Mouse (Mus musculus) liver, postnatal 0 days (tissue): ENCODE measurements around the gene Grap. TPM values are rescaled to one million over a fixed set of nuclear protein-coding genes. Genes with fewer than 3 reads are reported as not detected.
A peak's percentile ranks its signal among the peaks of the same experiment; 100 is the strongest.

Experiments
- ATAC-seq: fragments of 200-750 bp; cut with Nextera tagmentation; 2 replicates; pipeline ENCODE4 v1.8.0; 2017; ENCODE audit warnings: mild to moderate bottlenecking, moderate library complexity
- DNase-seq: peaks from one replicate; pipeline ENCODE4 v3.0.0-alpha.2; 2016
- H3K27ac ChIP-seq: fragments of 300-500 bp; sonication (generic); 2 replicates; pipeline ENCODE4 v1.5.1; 2014; ENCODE audit warnings: antibody characterized with exemption, moderate library complexity, mild to moderate bottlenecking, low read depth
- H3K27me3 ChIP-seq: fragments of 300-500 bp; sonication (generic); 2 replicates; pipeline ENCODE4 v1.6.1; 2014; ENCODE audit warnings: low read length, control low read depth, mixed read lengths; ENCODE audit not compliant: insufficient read depth
- H3K36me3 ChIP-seq: fragments of 300-500 bp; sonication (generic); replicated peaks from 2 replicates; pipeline ENCODE4 v1.6.1; 2014; ENCODE audit warnings: mild to moderate bottlenecking, control low read depth, low read length, moderate library complexity, mixed read lengths; ENCODE audit not compliant: insufficient read depth
- H3K4me1 ChIP-seq: fragments of 300-500 bp; sonication (generic); 2 replicates; pipeline ENCODE4 v1.6.1; 2014; ENCODE audit warnings: antibody characterized with exemption, mild to moderate bottlenecking, control low read depth; ENCODE audit not compliant: insufficient read depth
- H3K4me2 ChIP-seq: fragments of 300-500 bp; sonication (generic); 2 replicates; pipeline ENCODE4 v1.6.1; 2014; ENCODE audit warnings: low read depth, mild to moderate bottlenecking, low read length, moderate library complexity, mixed read lengths
- H3K4me3 ChIP-seq: fragments of 300-500 bp; sonication (generic); 2 replicates; pipeline ENCODE4 v1.5.1; 2014; ENCODE audit warnings: low read depth, low read length
- H3K9ac ChIP-seq: fragments of 300-500 bp; sonication (generic); replicated peaks from 2 replicates; pipeline ENCODE4 v1.6.1; 2014; ENCODE audit warnings: mild to moderate bottlenecking, moderate library complexity
- H3K9me3 ChIP-seq: fragments of 300-500 bp; sonication (generic); 2 replicates; pipeline ENCODE4 v1.6.1; 2016; ENCODE audit warnings: mild to moderate bottlenecking, control low read depth, low read length, mixed read lengths
- CTCF ChIP-seq: sonication (generic); IDR thresholded peaks from 2 replicates; pipeline ENCODE4 v1.5.1; 2016; ENCODE audit warnings: antibody characterized with exemption, low read depth
- EP300 ChIP-seq: IDR thresholded peaks from 2 replicates; pipeline ENCODE4 v1.6.1; 2016; ENCODE audit warnings: antibody characterized with exemption, low read depth, mild to moderate bottlenecking
- WGBS: fragments of 180-500 bp; shearing (Covaris S2); extraction: QIAGEN DNeasy Blood & Tissue Kit; methylation state at CpG from one replicate; pipeline ENCODE4 v1.1.7; 2014; ENCODE audit not compliant: insufficient replicate concordance; 5-methylcytosine and 5-hydroxymethylcytosine counted together
- polyA plus RNA-seq: library from polyadenylated mRNA; unstranded; fragments of >200 nt; fragmentation: Nextera tagmentation; extraction: Ambion mirVana; gene quantifications from 2 replicates; pipeline ENCODE4 v1.2.1, GENCODE M21; 2015

Grap gene
- polyA plus RNA-seq, 1 experiment from 2014 or later = 6.7 TPM

DNA sequence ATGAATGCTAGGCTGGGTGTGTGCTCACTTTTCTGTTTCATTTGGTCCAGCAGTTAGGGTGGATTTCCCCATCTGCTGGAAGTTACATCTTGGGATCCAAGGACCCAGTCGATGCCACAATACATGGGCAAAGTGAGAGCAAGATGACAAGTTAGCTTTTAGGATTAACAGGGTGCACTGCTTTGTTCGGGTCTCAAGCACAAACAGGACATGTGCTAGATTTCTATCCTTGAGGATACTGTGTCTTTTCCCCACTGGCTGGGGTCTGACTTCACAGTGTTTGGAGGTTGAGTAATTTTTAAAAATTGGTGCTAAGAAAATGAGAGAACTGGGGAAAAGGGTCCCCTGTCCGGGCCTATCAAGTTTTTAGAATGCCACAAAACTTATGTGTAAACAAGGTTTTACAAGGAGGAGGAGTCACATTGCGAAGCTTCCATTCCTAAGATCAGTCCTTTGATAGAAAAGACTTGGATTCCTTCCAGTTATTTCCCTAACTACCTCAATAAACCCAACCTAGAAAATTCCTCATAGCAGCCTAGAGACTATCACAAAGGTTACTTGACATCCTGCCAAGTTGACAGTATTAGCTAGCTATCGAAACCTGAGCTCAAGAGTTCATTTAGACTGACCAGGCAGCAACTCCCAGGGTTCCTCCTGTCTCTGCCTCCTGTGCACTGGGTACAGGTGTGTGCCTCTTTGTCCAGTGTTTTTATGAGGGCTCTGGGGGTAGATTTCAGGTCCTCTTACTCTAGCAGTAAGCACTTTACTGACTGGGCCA lies 9.7 kb upstream of the Grap start:
- TF ChIP-seq CTCF (no peak), EP300 (no peak)
- H3K4me3 ChIP-seq = no peak overlapping the region
- no peak overlapping the region for H3K9ac ChIP-seq
- 58% methylated on average over 5 of the region's 5 CpGs for WGBS
- ATAC-seq = peak; percentile 58
- H3K4me1 ChIP-seq = peaks cover 14% of the 10 kb centered on the region; the same call in 1 of the 2 replicates
- DNase-seq = no peak
- no peak overlapping the region for H3K4me2 ChIP-seq
- no peak overlapping the region for H3K27ac ChIP-seq
- no peaks in the 10 kb centered on the region for H3K9me3 ChIP-seq
- H3K36me3 ChIP-seq = no peaks in the 10 kb centered on the region
- H3K27me3 ChIP-seq = no peaks in the 10 kb centered on the region

DNA sequence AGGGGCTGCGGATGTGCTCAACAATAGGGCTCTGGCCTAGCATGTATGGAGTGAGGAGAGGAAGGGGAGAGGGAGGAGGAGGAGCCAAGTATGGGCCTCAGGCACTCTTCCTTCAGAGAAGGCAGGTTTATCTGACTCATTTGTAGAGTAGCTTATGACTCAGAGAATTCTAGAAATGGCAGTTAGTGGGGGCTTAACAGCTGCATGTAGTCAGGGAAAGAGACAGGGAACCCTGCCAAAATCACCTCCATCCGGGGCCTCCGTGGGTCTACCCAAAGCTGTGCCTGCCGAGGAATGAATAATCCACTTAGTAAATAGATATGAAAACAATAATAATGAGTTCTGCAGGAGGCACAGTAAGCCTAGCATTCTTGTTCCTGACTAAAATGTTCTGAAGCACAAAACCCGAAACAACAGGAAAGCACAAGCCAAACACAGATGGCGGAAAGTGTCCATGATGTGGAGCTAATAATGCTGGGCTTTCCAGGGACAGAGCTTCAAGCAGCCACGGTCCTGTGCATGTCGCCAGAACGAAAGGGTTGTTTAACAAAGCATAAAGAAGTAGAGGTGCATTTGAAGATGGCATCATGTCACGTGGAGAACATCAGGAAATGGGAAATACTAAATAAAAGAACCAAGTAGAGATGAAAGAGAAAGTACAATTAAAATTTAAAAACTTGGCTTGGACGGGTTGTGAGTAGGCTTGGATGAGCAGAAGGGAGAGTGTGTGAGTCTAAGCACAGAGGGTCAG lies 8.3 kb upstream of the Grap start:
- Histone ChIP-seq H3K27ac (no peak overlapping the region), H3K4me1 (peaks cover 11% of the 10 kb centered on the region; the same call in 1 of the 2 replicates), H3K9me3 (no peaks in the 10 kb centered on the region), H3K27me3 (no peaks in the 10 kb centered on the region), H3K4me2 (no peak overlapping the region), H3K4me3 (no peak overlapping the region), H3K36me3 (no peaks in the 10 kb centered on the region), H3K9ac (no peak overlapping the region)
- 71% methylated on average over 11 of the region's 11 CpGs for WGBS
- TF ChIP-seq CTCF (no peak), EP300 (no peak)
- ATAC-seq (no peak), DNase-seq (no peak)

DNA sequence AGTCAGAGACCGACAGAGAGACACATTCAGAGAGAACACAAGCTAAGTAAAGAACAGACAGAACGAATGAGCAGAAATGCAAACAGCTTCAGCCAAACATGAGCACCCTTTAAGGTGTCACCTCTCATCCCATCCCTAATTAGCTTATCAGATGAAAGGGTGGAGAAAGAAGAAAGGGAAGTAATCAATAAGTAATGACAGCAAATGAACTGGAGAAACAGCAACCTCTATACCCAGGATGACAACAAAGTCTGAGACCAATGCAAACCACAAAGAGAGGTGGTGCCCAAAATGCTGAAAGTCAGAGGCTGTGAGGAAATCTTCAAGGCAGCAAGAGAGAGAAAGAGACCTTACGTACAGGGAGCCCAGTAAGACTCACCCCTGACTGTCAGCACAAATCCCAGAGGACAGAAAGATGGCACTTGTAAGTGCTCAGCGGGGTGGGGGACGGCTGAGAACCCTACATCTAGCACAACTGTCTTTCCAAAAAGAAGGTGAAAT lies 7.7 kb upstream of the Grap start:
- H3K4me1 ChIP-seq = peaks cover 11% of the 10 kb centered on the region; the same call in 1 of the 2 replicates
- H3K4me3 ChIP-seq = no peak overlapping the region
- no peak for DNase-seq
- H3K4me2 ChIP-seq = no peak overlapping the region
- 59% methylated on average over 5 of the region's 5 CpGs for WGBS
- no peaks in the 10 kb centered on the region for H3K27me3 ChIP-seq
- no peak overlapping the region for H3K9ac ChIP-seq
- TF ChIP-seq EP300 (no peak), CTCF (no peak)
- H3K27ac ChIP-seq = no peak overlapping the region
- H3K9me3 ChIP-seq = no peaks in the 10 kb centered on the region
- no peaks in the 10 kb centered on the region for H3K36me3 ChIP-seq
- no peak for ATAC-seq

DNA sequence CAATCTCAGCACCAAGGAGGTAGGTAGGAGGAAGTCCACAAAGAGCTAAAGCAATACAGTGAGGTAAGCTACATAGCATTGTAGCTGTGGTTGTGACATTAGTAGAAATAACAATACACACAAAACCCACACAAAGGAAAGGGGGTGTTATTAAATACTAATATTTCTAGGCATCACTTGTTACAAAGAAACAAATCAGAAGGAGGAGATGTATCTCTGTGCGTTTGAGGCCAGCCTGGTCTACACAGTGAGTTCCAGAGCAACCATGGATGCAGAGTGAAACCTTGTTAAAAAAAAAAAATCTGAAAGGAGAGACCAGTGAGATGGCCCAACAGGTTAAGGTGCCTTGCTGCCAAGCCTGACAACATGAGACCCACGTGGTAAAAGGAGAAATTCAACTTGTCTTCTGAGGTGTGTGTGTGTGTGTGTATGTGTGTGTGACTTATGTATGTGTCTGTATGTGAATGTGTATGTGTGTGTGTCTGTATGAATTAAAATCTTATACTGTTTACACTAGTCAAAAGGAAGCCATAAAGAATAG lies 6.5 kb upstream of the Grap start:
- no peak overlapping the region for H3K4me2 ChIP-seq
- no peak overlapping the region for H3K27ac ChIP-seq
- ATAC-seq = no peak
- peaks cover 11% of the 10 kb centered on the region; the same call in 1 of the 2 replicates for H3K4me1 ChIP-seq
- TF ChIP-seq CTCF (no peak), EP300 (no peak)
- WGBS = 54% methylated on average over 2 of the region's 2 CpGs
- no peaks in the 10 kb centered on the region for H3K27me3 ChIP-seq
- no peaks in the 10 kb centered on the region for H3K9me3 ChIP-seq
- H3K36me3 ChIP-seq = no peaks in the 10 kb centered on the region
- H3K4me3 ChIP-seq = no peak overlapping the region
- H3K9ac ChIP-seq = no peak overlapping the region
- DNase-seq = no peak

DNA sequence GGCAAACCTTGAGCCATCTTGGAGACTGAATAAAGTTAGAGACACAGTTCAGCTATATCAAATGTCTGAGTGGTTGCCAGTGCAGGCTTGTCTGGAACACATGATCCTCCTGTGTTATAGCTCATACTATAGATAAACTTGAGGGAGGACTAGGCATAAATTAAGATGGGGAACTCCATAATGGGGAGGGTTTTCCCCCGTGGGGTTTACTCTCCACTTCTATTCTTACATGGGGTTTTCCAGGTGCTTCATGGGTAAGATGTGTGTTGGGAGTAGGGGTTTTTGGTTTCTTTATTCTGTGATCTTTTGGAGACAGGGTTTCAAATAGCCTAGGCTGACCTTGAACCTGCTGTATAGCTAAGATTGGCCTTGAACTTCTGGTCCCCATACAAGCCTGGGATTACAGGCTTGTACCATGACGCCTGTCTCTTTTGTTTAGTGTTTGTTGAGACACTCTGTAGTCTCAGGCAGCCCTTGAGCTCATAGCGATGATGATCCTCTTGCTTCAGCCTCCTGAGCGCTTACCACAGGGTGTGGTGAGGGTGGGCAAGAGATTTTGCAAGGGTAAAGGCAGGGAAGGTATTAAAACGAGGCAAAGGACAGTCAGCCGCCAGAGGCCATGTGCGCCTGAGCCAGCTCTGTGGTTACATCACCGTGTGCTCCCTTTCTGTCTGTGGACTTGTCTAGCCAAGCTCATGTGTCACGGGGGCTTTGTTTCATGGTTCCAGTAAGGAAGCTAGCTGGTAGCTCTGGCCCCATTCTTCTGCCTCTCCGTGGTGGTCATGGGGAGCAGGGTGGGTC lies 5.8 kb upstream of the Grap start:
- no peak overlapping the region for H3K9ac ChIP-seq
- no peaks in the 10 kb centered on the region for H3K9me3 ChIP-seq
- ATAC-seq (no peak), DNase-seq (no peak)
- peaks cover 10% of the 10 kb centered on the region; the same call in 1 of the 2 replicates for H3K4me1 ChIP-seq
- WGBS = 43% methylated on average over 10 of the region's 10 CpGs
- H3K27me3 ChIP-seq = no peaks in the 10 kb centered on the region
- H3K4me2 ChIP-seq = no peak overlapping the region
- H3K4me3 ChIP-seq = no peak overlapping the region
- TF ChIP-seq EP300 = no peak
- TF ChIP-seq CTCF = no peak
- H3K36me3 ChIP-seq = no peaks in the 10 kb centered on the region
- H3K27ac ChIP-seq = no peak overlapping the region
